Mouse (Mus musculus) kidney, postnatal 0 days (tissue): ENCODE measurements around the gene Exosc10. TPM values are rescaled to one million over a fixed set of nuclear protein-coding genes. Genes with fewer than 3 reads are reported as not detected.

Experiments
- ATAC-seq: fragments of 200-750 bp; cut with Nextera tagmentation; replicated peaks from 2 replicates; pipeline ENCODE4 v1.8.0; 2017; ENCODE audit warnings: low read depth, moderate number of reproducible peaks, moderate TSS enrichment, moderate library complexity; ENCODE audit not compliant: low FRiP score
- DNase-seq: peaks from one replicate; pipeline ENCODE4 v3.0.0-alpha.2; 2016; ENCODE audit warnings: low spot score
- H3K27ac ChIP-seq: fragments of 300-500 bp; sonication (generic); 2 replicates; pipeline ENCODE4 v1.5.1; 2014; ENCODE audit warnings: mild to moderate bottlenecking
- H3K27me3 ChIP-seq: fragments of 300-500 bp; sonication (generic); 2 replicates; pipeline ENCODE4 v1.6.1; 2014; ENCODE audit warnings: low read length, mixed read lengths; ENCODE audit not compliant: insufficient read depth
- H3K36me3 ChIP-seq: fragments of 300-500 bp; sonication (generic); 2 replicates; pipeline ENCODE4 v1.6.1; 2014; ENCODE audit warnings: low read length, mixed read lengths; ENCODE audit not compliant: insufficient read depth
- H3K4me1 ChIP-seq: fragments of 300-500 bp; sonication (generic); replicated peaks from 2 replicates; pipeline ENCODE4 v1.6.1; 2014; ENCODE audit warnings: antibody characterized with exemption, low read length, mixed read lengths; ENCODE audit not compliant: insufficient read depth
- H3K4me2 ChIP-seq: fragments of 300-500 bp; sonication (generic); 2 replicates; pipeline ENCODE4 v1.6.1; 2014; ENCODE audit warnings: mild to moderate bottlenecking, low read length, moderate library complexity, mixed read lengths
- H3K4me3 ChIP-seq: fragments of 300-500 bp; sonication (generic); replicated peaks from 2 replicates; pipeline ENCODE4 v1.5.1; 2014; ENCODE audit warnings: low read depth, low read length
- H3K9ac ChIP-seq: fragments of 300-500 bp; sonication (generic); 2 replicates; pipeline ENCODE4 v1.6.1; 2014; ENCODE audit warnings: low read depth, low read length
- H3K9me3 ChIP-seq: fragments of 300-500 bp; sonication (generic); replicated peaks from 2 replicates; pipeline ENCODE4 v1.6.1; 2016; ENCODE audit warnings: low read length, inconsistent platforms, mixed read lengths
- CTCF ChIP-seq: IDR thresholded peaks from 2 replicates; pipeline ENCODE4 v1.5.1; 2016; ENCODE audit warnings: antibody characterized with exemption, low read depth, mild to moderate bottlenecking, moderate library complexity
- WGBS: fragments of 180-500 bp; shearing (Covaris S2); extraction: QIAGEN DNeasy Blood & Tissue Kit; methylation state at CpG from one replicate; pipeline ENCODE4 v1.1.7; 2014; 5-methylcytosine and 5-hydroxymethylcytosine counted together
- polyA plus RNA-seq: library from polyadenylated mRNA; unstranded; fragments of >200 nt; fragmentation: Nextera tagmentation; extraction: Ambion mirVana; gene quantifications from 2 replicates; pipeline ENCODE4 v1.2.1, GENCODE M21; 2015

Gene Exosc10
- polyA plus RNA-seq, 1 experiment from 2014 or later, result 52.4 TPM

GRCm38 (mm10) chr4:148607758-148608157 lies 49.5 kb downstream of the Exosc10 start:
- TF ChIP-seq CTCF, result peak; percentile 95
- Histone ChIP-seq H3K9ac (no peak overlapping the region), H3K9me3 (no peaks in the 10 kb centered on the region), H3K4me1 (0 out of 2 replicates have a peak, but pooled peaks cover 5% of the 10 kb centered on the region), H3K36me3 (no peaks in the 10 kb centered on the region; the same call in 1 of the 2 replicates), H3K27me3 (no peaks in the 10 kb centered on the region), H3K4me3 (no peak overlapping the region), H3K27ac (no peak overlapping the region), H3K4me2 (no peak overlapping the region)
- DNase-seq (peak; percentile 84), ATAC-seq (0 out of 2 replicates have a peak, but pooled peaks have one; percentile 25)
- WGBS, result 23% methylated on average over 5 of the region's 5 CpGs

- 0 out of 2 replicates have a peak overlapping the region, but pooled peaks have one; percentile 61 for H3K27ac ChIP-seq
- no peak overlapping the region for H3K4me2 ChIP-seq
- 0 out of 2 replicates have a peak overlapping the region, but pooled peaks have one; percentile 18 for H3K9ac ChIP-seq
- DNase-seq, result peak; percentile 22
- 70% methylated on average over 5 of the region's 5 CpGs for WGBS
- 0 out of 2 replicates have a peak, but pooled peaks cover 5% of the 10 kb centered on the region for H3K4me1 ChIP-seq
- H3K9me3 ChIP-seq, result no peaks in the 10 kb centered on the region
- H3K27me3 ChIP-seq, result no peaks in the 10 kb centered on the region
- ATAC-seq, result no peak
- H3K4me3 ChIP-seq, result no peak overlapping the region
- no peak for TF ChIP-seq CTCF
- H3K36me3 ChIP-seq, result peaks cover 8% of the 10 kb centered on the region; the same call in 1 of the 2 replicates
These were observed 51.6 kb downstream of the Exosc10 start for GRCm38 (mm10) chr4:148609805-148610204.

GRCm38 (mm10) chr4:148610631-148611364 lies 52.6 kb downstream of the Exosc10 start:
- 0 out of 2 replicates have a peak overlapping the region, but pooled peaks have one; percentile 31 for H3K27ac ChIP-seq
- no peak for DNase-seq

GRCm38 (mm10) chr4:148612557-148612956 lies 54.3 kb downstream of the Exosc10 start:
- Histone ChIP-seq H3K4me1 (0 out of 2 replicates have a peak, but pooled peaks cover 5% of the 10 kb centered on the region), H3K4me2 (no peak overlapping the region), H3K9me3 (no peaks in the 10 kb centered on the region), H3K36me3 (peaks cover 14% of the 10 kb centered on the region; the same call in 1 of the 2 replicates), H3K4me3 (no peak overlapping the region), H3K27me3 (no peaks in the 10 kb centered on the region), H3K9ac (no peak overlapping the region), H3K27ac (no peak overlapping the region)
- DNase-seq, result no peak
- TF ChIP-seq CTCF, result no peak
- 33% methylated on average over 4 of the region's 4 CpGs for WGBS
- ATAC-seq, result no peak

More at GRCm38 (mm10) chr4:148610631-148611364, 52.6 kb downstream of the Exosc10 start:
- 66% methylated on average over 5 of the region's 5 CpGs for WGBS
- no peak overlapping the region for H3K4me3 ChIP-seq
- no peak for TF ChIP-seq CTCF
- no peak overlapping the region for H3K4me2 ChIP-seq
- H3K4me1 ChIP-seq, result 0 out of 2 replicates have a peak, but pooled peaks cover 5% of the 10 kb centered on the region
- peaks cover 8% of the 10 kb centered on the region; the same call in 1 of the 2 replicates for H3K36me3 ChIP-seq
- H3K27me3 ChIP-seq, result no peaks in the 10 kb centered on the region
- no peak for ATAC-seq
- H3K9me3 ChIP-seq, result no peaks in the 10 kb centered on the region
- no peak overlapping the region for H3K9ac ChIP-seq

- peaks cover 21% of the 10 kb centered on the region; the same call in 1 of the 2 replicates for H3K36me3 ChIP-seq
- no peak overlapping the region for H3K27ac ChIP-seq
- 0 out of 2 replicates have a peak, but pooled peaks cover 2% of the 10 kb centered on the region for H3K4me1 ChIP-seq
- H3K4me3 ChIP-seq, result no peak overlapping the region
- no peak for ATAC-seq
- no peaks in the 10 kb centered on the region for H3K9me3 ChIP-seq
- no peak for DNase-seq
- H3K9ac ChIP-seq, result no peak overlapping the region
- H3K4me2 ChIP-seq, result no peak overlapping the region
- 82% methylated on average over 9 of the region's 9 CpGs for WGBS
- no peak for TF ChIP-seq CTCF
- no peaks in the 10 kb centered on the region for H3K27me3 ChIP-seq
These were observed 55.5 kb downstream of the Exosc10 start for GRCm38 (mm10) chr4:148613738-148614137.

GRCm38 (mm10) chr4:148619805-148620204 lies 61.6 kb downstream of the Exosc10 start:
- Histone ChIP-seq H3K36me3 (peaks cover 62% of the 10 kb centered on the region), H3K4me3 (no peak overlapping the region), H3K4me2 (no peak overlapping the region), H3K9ac (no peak overlapping the region), H3K27me3 (no peaks in the 10 kb centered on the region), H3K27ac (no peak overlapping the region), H3K4me1 (peaks cover 9% of the 10 kb centered on the region; the same call in 1 of the 2 replicates), H3K9me3 (no peaks in the 10 kb centered on the region)
- 74% methylated on average over 1 of the region's 1 CpGs for WGBS
- no peak for TF ChIP-seq CTCF
- ATAC-seq (no peak), DNase-seq (no peak)
